Mouse (Mus musculus) G1E-ER4 (cell line): ENCODE measurements around the gene Spata31d1d. TPM values are rescaled to one million over a fixed set of nuclear protein-coding genes. Genes with fewer than 3 reads are reported as not detected.
"Not testable (repeated sequence)": the region's sequence is repeated elsewhere in the genome, so short reads cannot be mapped to it uniquely, and the experiment has no call there.

ENCODE experiments used
- GATA1 ChIP-seq: IDR thresholded peaks from one replicate; pipeline ENCODE4 v1.8.0; 2012; ENCODE audit warnings: low read length, inconsistent platforms
- polyA plus RNA-seq: library from polyadenylated mRNA; stranded (reverse); fragments of >175 nt; gene quantifications from 2 replicates; pipeline ENCODE4 v1.2.3, GENCODE M21; 2012

Gene Spata31d1d
- polyA plus RNA-seq, 1 experiment = not detected

- no peak for TF ChIP-seq GATA1
Measured at GRCm38 (mm10) chr13:59741096-59741495, 9.5 kb upstream of the Spata31d1d start.

GRCm38 (mm10) chr13:59739397-59739796 is 7.8 kb upstream of the Spata31d1d start:
- TF ChIP-seq GATA1 = no peak

GRCm38 (mm10) chr13:59738455-59738854 is 6.9 kb upstream of the Spata31d1d start:
- no peak for TF ChIP-seq GATA1

DNA sequence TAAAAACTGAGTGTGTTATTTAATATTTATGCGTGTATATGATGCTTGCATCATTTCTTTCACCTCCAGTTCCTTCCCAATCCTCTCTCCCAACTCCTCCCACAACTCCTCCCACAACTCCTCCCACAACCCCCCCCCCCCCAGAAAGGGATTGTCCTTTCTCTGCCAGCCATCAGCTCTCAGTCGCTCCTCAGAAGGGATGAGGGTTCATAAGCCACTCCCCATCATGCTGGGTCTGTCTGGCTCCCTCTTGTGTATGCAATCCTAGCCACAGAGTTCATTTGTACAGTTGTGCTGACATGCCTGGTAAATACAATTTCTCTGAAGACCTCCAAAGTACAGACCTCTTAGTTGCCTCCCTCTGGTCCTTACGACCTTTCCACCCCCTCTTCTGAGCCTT is 3.6 kb upstream of the Spata31d1d start:
- TF ChIP-seq GATA1 = no peak

DNA sequence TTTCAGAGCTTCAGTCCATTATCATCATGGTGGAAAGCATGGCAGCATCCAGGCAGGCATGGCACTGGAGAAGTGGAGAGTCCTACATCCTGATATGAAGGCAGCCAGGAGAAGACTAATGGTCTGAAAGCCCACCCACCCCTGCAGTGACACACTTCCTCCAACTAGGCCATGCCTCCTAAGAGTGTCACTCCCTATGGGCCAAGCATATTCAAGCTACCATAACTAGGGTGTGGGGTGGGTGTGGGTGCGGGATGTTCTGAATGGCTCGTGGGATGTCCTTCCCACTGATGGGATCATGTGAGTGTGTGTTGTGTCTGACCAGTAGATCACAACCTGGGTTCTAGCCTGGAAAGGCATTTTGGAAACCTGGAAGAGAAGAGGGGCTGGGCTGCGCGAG is 2.4 kb upstream of the Spata31d1d start:
- TF ChIP-seq GATA1 = no peak

- no peak for TF ChIP-seq GATA1
Measured at GRCm38 (mm10) chr13:59728378-59729093, 3.0 kb downstream of the Spata31d1d start.

DNA sequence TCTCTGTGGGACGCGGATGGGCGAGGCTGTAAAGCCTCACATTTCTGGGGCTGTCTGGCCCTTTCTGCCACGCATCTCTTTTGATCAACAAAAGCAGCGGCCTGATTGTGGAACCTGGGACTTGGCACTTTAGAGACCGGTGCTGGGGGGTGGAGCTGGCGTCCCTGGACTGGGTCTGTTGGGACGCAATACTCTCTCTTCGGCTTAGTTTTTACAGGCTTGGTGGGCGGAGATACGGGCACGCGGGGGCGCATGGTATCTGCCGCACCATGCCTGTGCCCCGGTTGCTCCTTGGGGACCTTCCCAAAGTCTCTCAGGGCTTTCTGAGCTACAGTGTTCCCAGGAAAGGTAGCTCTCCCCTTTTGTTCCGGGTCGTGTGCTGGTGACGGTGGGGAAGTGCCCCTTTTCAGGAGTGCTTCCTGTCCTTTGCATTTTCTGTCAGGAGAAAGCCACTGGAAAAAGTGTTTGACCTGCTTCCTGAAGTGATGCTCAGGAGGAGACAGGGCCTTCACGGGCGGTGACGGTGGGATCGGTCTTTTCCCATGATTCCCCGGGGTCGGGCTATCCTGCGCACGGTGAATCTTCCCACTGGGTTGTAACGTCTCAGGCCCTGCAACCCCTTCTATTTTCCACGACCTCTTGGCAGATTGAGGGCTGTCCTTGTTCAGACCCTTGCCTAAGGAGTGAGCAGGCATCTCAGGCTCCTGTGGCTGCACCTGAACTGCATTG is 5.2 kb downstream of the Spata31d1d start:
- TF ChIP-seq GATA1 = no peak

DNA sequence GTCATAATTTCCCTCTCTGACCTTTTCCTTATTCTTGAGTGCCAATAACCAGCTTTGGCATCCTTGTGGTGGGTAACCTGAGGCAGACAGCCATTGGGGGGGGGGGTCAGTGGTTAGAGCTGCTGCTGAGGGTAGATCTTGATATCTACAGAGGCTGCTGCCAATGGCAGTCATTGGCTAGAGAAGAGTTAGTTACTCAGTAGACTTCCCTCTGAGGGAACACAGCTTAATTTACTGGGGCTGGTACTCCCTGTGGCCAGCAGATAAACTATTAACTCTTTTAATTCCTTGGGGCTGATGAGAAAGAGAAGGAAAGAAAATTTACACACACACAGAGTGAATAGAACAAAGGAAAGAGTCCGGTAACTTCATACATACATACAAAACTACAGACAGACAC is 12.1 kb downstream of the Spata31d1d start:
- TF ChIP-seq GATA1 = no peak

- TF ChIP-seq GATA1 = no peak
Measured at GRCm38 (mm10) chr13:59713710-59714109, 17.8 kb downstream of the Spata31d1d start.

GRCm38 (mm10) chr13:59711984-59712383 is 19.6 kb downstream of the Spata31d1d start, which contains the start of gene Spata31d1b:
Gene Spata31d1b, plus strand, starts transcription at chr13:59712284.
- not testable (repeated sequence) for TF ChIP-seq GATA1

- TF ChIP-seq GATA1 = no peak
Measured at GRCm38 (mm10) chr13:59710230-59710629, 21.3 kb downstream of the Spata31d1d start, which contains the start of gene Spata31d1a. Gene Spata31d1a, minus strand, starts transcription at chr13:59710330.

DNA sequence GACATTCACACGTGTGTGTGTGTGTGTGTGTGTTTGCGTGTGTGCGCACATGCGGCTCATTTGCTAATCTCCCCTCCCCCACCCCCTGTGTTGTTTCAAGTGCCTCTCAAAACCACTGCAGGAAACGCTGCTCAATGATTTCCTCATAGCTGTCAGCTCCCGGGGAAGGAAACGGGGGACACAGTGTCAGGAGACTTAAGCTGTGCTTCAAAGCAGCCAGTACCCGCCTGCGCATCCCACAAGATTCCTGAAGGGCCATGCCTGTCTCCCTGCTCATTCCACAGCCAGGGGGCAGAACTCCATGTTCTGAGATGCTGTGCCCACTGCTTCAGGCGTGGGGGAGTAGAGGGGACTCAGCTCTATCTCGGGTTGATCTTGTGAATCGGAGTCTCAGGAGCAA is 27.0 kb downstream of the Spata31d1d start:
- no peak for TF ChIP-seq GATA1

DNA sequence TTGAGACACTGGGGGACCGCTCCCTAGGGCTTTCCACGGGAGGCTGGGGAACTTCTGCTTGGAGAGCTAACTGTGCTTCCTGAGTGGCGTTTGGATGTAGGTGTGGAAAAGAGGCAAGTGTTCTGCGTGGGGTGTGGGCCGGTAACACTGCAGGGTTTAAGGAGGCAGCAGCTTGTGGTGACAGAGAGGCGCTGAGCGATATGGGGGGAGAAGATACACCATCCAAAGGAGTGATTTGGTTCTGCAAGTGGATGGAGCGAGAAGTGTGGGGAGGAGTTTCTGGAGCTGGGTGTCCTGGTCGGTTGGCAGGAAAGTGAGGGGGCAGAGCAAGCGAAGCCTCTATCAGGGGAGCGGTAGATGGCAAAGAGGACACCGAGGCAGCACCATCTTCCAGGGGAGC is 28.0 kb downstream of the Spata31d1d start:
- no peak for TF ChIP-seq GATA1

GRCm38 (mm10) chr13:59699131-59699530 is 32.4 kb downstream of the Spata31d1d start:
- TF ChIP-seq GATA1 = no peak

- no peak for TF ChIP-seq GATA1
Measured at GRCm38 (mm10) chr13:59695781-59696180, 35.8 kb downstream of the Spata31d1d start.

DNA sequence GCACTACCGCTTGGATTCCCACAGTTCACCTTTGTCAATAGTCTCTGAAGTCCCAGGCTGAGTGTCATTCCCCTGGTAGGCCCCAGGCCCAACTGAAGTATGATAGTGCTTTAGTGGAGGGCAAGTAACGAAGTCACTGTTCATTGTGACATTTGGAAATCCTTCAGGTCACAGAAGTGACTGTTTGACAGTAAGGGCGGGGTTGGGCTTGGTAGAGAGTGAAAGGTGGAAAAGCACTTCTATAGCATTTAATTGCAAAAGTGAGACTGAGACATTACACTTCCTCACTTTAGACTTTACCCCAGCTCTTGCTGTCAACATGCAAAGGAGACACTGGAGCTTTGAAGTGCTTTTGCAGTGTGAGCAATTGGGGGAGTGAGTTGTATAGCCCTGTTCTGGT is 37.5 kb downstream of the Spata31d1d start, which contains the start of gene 4921517D22Rik:
4921517D22Rik (minus strand) TSS at position 101 of the 400 bp plus-strand sequence.
- TF ChIP-seq GATA1 = no peak

DNA sequence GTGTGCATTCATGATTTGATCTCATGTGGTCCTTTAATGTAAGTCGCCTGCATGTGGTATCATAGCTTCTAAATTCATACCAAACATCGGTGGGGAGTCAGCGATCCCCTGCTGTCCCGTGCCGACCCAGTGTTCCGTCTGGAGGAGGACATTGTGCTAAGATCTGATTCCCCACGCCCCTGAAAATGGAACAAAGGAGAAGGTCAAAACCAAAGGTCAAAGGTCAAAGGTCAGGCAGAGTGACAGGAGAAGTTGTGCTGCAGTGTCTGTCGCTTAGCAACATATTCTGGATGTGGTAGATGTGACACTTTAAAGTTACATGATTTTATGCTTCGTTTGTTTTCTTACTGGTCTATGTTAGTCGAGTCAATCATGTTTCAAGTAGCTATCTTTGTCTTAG is 40.1 kb downstream of the Spata31d1d start:
- no peak for TF ChIP-seq GATA1
